Mouse (Mus musculus) embryo, embryonic 11.5 days (tissue): ENCODE measurements around the gene Nf2.
"Not testable (repeated sequence)": the region's sequence is repeated elsewhere in the genome, so short reads cannot be mapped to it uniquely, and the experiment has no call there.

ENCODE experiments used
- DNase-seq: peaks from one replicate; pipeline ENCODE4 v3.0.0-alpha.2; 2012; ENCODE audit warnings: low read depth, low spot score

Nf2 gene

DNA sequence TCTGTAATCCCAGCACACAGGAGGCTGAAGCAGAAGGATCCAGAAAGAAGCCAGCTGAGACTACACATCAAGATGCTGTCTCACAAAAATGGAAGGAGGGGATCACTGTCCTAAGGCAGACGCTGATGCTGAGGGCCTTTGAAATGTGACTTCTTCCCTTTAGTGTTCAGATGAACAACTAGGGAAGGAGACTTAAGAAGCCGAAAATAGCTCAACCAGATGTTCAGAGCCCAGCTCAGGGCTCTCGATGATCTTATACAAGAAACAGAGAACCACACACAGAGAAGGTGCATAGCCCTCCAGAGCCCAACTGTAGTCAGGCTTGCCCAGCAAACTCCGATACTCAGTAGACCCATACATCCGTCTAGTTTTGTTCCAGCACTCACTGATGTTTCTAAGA lies 12.0 kb downstream of the Nf2 start:
- DNase-seq = no peak

DNA sequence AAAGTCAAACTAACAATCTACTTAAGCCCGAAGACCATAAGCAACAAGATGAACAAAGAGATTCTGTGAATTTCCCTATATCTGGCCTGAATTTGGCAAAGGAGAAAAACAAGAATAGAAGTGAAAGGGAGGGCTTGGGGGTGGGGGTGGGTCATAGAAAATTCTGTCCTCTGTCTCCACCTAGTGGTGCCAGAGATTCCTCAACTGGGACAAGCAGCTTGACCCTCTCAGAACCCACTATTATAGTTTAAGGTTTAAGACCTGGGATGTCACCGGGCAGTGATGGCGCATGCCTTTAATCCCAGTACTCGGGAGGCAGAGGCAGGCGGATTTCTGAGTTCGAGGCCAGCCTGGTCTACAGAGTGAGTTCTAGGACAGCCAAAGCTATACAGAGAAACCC lies 12.6 kb downstream of the Nf2 start:
- DNase-seq = peak; percentile 36

DNA sequence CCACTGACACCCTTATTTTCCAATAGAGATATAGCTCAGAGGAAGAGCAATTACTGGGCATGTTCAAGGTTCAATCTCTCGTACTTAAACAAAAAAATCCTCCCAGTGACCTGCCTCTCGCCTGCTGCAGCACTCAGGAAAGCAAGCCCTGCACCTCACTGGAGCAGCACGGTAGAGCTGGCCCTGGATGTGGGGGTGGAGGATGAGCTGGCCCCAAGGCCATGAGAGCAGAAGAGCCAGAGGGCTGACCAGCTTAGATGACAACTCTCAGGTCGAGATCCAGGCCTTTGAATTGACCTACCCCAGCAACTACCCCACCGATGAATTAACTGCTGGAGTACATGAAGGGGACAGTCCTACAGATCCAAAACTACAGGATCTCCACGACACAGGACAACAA lies 13.9 kb downstream of the Nf2 start:
- no peak for DNase-seq

DNA sequence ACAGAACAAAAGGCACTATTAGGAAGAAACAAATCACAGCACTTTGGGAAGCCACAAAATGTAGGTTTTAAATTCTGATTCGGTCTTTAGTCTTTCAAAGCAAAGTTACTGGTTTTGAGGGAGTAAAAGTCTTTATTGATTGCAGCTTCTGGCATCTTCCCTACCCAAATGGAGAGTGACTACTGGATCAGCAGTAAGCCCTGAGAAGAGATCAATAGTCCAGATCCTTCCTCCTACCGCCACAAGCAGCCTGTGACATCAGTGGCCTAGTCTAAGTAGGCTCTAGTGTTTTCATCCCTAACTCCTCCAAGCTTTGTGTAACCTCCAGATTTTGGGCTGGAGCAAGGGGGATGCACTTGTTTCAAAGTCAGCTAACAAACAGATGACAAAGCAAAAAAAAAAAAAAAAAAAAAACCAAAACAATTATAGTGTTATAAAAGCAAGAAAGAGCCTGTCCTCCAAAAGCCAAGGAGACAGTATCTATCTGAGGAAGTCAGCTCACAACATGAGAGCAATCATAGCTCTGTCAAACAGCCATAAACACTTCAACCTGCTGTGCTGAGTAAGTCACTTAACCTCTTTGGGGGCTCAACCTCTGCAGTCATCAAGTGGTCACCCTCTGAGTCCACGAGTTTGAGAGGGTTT lies 15.9 kb downstream of the Nf2 start:
- no peak for DNase-seq

DNA sequence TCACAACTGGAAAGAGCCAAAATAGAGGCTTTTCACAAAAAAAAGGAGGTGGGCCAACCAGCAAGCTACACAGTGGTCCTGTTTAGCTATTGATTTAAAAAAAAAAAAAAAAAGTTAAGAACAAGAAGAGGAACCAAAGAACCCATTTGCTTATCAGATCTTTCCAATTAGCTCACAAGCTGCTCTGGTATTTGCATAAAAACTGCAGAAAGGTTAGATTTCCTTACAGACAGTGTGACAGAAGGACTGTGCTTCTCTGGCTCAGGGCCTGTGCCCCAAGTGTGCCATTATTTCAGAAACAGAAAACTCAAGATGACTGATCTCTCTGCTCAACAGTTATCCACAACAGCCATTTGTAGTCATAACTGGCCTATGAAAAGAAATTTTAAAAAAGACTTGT lies 18.3 kb downstream of the Nf2 start:
- DNase-seq = no peak

DNA sequence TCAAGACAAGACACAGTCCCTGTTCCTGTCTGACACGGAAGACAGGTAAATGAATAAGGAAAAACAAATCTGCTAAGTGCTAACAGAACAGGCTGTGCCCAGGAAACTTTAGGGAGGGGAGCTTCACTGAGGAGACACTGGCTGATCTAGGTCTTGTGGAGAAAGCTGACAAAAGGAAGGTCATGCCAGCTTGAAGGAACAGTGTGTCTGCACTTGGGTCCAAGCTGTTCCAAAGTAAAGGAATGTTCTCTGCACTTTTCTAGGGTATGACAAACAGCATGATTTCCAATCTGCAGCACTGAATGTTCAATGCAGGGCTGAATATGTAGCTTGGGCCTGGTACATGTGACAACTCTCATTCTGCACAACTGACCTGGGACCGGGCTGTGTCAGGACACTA lies 21.4 kb downstream of the Nf2 start:
- DNase-seq = no peak

DNA sequence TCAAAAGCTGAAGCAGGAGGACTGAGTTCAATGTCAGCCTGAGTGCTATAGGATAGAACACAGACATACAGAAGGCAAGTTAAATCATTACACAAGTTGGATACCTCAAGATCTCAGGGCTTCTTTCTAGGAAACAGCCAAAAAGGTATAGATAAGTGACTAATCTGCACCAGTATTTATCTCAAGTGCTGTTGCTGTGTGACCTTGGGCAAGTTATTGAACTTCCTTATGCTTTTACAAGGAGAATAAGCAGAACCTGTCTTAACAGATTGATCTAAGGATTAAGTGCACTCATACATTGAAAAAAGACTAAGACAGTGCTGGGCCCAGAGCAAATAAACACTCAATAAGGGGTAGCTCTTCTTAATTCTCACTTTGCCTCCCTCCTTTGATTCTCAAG lies 22.0 kb downstream of the Nf2 start:
- DNase-seq = no peak

DNA sequence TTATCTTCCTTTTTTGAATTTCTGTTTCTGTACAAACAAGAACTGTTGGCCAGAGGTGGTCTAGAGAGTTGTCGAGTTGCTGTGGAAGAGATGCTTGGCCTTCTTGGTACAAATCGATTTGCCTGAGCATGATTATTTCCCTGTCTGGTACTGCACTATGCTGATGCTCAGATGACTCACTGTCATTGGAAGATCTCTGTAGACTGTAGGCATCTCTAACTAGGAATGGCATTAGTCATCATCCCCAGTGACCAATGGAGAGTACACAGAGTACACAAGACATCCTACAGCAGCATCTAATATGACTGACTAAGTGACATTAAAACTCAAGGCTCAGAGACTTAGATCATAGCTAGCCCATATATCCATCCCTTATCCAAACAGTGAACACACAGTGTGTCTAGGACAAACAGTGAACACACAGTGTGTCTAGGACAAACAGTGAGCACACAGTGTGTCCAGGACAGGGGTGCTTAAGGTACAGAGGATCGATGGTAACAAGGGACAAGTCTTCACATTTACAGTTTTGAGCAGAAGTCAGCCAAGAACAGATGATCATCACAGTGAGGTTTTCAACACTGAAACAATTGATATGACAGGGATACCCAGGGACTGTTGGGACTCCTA lies 23.1 kb downstream of the Nf2 start:
- no peak for DNase-seq

DNA sequence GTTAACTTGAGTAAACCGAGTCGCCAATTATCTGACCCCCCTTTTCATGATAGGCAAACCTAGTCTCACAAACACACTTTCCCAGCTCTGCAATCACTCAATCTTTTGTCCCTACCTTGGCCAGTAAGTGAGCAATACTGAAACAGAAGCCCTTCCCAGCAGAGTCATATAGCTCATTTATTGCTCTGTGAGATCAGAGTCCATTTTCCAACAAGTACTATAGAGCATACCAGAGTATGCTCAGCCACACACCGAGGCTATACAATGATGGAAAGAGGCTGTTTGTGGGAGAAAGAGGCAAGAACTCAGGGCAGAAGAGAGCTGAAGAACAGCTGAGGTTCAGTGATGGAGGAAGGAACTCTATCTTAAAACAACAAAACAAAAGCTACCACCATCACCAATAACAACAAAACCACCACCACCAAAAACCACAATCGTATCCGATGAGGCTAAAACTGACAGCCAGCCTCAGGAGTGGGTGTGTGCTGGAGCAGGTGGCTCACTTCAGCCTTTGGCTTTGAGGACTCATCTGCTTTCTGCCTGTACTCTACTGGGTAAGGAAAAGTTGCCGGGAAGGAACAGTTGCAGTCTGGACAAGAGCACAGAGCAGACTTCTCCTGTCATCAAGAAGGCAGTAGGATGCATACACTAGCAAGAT lies 25.6 kb downstream of the Nf2 start:
- no peak for DNase-seq

DNA sequence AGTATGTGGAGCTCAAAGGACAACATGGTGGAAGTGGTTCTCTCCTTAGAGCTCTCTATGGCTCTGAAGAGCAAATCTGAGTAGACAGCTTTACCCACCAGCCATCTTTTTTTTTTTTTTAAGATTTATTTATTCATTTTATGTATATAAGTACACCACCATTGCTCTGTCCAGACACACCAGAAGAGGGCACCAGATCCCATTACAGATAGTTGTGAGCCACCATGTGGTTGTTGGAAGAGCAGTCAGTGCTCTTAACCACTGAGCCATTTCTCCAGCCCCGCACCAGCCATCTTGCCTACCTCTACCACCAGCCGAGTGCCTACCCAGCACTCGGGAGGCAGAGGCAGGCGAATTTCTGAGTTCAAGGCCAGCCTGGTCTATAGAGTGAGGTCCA lies 26.9 kb downstream of the Nf2 start:
- DNase-seq = not testable (repeated sequence)

DNA sequence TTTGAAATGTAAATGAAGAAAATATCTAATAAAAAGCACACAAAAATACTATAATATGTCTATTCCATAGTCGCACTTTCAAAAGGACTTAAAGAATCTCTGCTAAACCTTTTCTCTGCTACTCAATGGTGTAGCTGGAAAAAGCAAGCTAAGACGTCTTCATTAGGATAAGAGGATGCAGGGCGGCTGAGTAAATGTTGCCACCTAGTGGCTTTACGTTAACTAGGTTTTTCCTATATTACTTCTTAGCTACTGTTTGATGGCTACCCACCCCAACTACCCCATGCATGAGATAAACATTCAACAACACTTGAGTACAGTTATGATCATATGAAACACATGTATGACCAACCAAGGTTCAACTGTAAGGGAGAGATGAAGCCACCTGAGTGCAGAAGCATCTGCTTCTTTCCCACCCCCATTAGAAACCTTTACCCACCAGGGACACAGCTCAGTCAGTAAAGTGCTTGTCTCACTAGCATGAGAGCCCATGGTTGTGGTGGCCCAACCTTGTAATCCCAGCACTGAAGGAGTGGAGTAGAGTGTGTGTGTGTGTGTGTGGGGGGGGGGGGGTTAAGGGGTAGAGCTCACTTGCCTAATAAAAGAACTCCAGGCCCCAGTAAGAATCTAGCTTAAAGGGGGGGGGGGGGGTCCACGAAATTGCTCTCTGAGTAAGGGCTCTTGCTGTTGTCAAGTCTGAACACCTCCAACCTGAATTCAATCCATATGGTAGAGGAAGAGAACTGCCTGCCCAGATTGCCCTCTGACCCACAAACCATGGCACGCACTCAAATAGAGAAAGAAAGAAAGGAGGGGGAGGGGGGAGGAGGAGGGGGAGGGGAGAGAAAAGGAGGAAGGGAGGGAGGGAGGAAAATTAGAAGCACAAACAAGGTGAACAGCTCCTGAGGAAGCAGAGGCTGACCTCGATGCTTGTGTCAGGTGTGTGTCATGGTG lies 27.6 kb downstream of the Nf2 start:
- DNase-seq = peak; percentile 24

DNA sequence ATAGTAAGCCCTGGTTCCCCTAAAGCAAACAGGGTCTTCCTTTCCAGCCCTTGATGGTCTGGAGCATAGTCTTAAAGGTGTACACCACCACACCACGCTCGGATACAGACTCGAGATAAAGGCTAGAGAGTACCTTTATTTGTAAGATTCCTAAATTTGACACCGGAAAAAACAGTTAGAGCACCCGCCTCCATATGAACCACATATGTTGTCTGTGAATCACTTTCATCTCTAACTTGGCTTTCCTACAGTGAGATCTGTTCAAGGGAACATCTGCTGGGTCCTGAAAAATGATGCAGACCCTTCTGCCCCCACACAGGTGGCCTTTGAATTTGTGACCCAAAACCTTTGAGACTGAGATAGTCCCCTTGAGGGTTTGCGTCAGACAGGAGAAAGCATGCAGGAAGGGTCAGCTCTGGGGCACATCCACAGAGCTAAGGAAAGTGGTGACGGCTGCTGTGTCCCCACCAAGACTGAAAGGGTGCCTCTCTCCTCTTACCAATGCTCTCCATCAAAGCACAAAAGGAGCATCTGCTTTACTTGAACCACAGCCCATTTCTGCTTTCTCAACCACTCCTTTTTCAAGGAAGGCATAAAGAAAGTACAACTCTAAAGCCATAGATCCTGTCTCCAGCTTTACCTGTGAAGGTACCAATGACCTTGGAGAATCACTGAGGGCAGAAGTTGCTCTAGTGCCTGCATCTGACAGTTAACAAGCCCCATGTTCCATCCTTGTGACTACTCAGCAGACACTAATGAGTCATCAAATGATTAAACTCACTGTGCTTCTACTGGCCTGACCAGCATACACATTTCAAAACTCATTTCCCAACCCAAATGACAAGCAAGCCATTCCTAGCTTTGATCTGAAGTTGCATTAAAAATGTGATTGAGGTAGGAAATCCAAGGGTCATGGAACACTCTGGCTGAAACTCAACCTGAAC lies 34.6 kb downstream of the Nf2 start:
- DNase-seq = no peak

DNA sequence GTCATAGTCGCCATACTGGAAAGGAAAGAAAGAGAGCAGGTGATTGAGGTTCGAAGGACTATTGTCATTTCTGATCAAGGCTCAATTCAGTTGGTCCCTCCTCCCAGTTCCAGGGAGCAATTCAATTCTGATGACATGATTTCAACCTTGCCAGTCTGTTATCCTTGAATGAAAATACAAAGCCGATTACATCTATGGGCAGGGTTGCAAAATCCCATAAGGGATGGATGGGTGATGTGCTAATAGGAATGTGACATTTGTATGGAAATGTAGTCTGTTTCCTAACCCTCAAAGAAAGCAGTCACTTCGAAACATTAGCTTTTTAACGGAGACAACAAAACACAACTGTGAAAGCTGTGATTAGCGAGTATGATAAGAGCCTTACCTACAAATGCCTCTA lies 41.0 kb downstream of the Nf2 start:
- no peak for DNase-seq

DNA sequence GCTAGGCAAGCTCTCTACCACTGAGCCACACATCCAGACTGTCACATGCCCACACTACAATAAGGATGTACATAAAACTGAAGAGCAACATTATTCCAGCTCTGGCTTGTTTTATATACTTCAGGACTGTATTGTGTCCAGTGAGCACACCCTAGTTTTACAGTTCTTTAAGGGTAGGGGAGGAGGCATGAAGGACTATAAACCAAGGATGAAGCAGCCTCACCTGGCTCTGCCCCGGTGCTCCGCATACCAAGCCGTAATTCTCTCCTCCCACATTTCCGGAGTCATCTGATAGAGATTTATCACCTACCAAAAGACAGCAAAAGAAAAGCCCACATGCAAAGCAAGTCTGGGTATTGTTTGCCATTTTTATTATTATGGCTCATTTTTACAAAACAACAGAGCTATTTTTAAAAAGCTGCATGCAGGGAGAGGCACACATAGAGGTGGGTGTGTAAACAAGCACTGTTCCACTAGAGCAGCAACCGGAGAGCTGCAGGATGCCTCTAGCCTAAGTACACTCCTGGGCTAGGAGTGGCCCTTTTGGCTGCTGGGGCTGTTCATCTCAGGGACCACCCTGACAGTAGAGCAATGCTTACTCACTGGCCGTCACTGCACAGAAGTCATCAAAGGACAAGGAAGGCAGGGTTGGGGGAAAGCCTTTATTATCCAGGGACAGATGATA lies 43.2 kb downstream of the Nf2 start:
- DNase-seq = no peak

DNA sequence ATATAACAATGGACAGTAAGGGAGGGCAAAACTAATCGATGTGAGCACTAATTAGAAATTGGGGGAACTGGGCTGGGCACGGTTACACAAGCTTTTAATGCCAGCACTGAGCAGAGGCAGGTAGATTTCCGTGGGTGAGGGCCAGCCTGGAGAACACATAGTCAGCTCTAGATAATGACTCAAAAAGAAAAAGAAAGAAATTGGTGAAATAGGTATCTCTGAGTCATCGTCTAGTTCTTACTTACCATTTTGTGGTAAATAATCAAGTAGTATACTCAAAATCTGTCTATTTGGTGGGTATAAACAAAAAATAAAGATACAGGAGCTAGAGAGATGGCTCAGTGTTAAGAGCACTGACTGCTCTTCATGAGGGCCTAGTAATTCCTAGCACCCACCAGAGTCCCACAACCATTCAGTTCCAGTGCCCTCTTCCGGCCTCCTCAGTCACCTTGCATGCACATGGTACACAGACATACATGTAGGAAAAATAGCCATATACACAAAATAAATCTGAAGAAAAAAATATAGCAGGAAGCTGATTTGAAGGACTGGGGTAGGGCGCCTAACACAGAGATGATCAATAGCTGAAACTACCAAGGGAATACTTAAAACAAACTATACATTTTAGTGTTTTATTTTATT lies 44.3 kb downstream of the Nf2 start:
- no peak for DNase-seq

DNA sequence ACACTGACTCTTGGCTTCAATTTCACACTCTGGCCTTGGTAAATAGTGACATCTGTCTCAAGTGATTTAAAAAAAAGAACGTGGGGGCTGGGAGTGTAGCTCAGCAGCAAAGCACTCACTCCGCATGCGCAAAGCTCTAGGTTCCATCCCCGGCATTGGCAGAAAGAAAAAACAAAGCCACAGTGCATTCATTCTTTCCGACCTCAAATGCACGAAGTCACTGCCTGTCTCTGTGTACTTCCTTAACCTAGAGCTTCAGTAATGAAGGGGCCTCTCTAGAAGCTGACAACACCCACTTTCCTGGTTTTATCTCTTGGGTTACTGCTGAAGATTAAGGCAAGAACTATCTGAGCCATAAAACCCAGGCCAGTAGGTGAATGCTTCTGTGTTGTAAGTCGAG lies 45.4 kb downstream of the Nf2 start:
- no peak for DNase-seq

DNA sequence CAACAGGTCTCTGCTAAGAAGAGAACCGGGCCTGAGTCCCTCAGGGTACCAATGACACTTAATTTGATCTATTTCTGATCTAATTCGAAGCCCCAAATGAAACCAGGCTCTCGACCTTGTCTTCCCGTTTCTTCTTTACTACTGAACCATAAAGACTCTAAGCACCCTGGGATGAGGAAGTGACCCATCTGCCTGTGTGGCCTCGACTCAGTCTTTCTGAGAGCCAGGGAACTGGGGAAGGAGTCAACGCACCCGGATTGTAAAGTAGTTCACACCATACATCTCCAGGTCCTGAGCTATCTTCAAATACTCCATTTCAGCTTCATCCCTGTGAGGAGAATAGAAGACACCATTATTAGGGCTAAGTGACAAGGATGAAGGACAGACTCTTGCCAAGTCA lies 45.9 kb downstream of the Nf2 start:
- DNase-seq = no peak

DNA sequence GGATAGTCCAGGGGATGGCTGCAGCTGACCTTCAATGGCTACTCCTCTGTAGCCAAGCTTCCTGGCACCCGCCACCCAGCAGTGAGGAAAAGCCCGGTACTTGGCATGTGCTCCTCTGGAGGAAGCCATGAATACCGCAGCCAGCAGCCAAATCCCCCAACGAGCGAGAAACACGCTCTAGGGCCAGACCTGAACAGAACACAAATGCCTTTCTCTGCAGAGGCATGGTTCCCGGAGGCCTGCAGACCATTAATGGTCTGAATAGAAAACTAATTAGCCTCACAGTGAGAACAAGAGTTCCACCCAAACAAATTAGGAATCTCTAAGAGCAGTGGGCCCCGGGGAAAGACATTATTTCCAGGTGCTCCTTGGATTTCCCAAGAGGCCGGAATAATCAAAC lies 46.3 kb downstream of the Nf2 start:
- no peak for DNase-seq

DNA sequence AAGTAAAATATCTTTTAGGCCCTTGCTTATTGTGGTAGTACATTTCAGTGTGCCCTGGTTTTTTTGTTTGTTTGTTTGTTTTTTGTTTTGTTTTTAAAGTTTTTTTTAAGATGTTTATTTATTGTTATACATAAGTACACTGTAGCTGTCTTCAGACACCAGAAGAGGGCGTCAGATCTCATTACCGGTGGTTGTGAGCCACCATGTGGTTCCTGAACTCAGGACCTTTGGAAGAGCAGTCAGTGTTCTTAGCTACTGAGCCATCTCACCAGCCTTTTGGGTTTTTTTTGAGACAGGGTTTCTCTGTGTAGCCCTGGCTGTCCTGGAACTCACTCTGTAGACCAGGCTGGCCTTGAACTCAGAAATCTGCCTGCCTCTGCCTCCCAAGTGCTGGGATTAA lies 46.9 kb downstream of the Nf2 start:
- not testable (repeated sequence) for DNase-seq

DNA sequence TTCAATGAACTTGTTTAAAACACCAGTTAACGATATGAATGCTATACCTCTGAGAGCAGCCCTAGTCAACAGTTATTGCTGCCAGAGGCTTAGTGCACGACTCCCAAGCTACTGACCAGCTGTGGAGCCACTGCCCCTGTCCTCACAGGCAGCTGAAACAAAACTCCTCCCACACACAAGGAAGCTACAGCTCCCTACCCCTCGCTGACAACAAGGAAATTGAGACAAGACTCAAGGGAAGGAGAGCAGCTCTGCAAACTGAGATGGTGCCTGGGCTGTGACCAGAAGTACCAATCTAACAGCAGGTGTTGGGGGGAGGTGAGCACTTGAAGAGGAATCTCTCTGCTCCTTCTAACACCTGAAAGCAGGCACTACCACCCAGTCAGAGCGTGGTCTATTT lies 48.7 kb downstream of the Nf2 start:
- DNase-seq = no peak
